Mouse (Mus musculus): ENCODE measurements around the gene Cd8a. TPM values are rescaled to one million over a fixed set of nuclear protein-coding genes. Genes with fewer than 3 reads are reported as not detected.

Cd8a gene
- polyA plus RNA-seq, 1 experiment from 2014 or later: not detected

GRCm38 (mm10) chr6:71420848-71421247 lies 47.6 kb downstream of the Cd8a start:
- Histone ChIP-seq H3K4me2 (no peak overlapping the region), H3K4me3 (ENCODE audit: low read depth, low read length) (no peak overlapping the region), H3K27ac (ENCODE audit: low read depth) (no peak overlapping the region), H3K4me1 (ENCODE audit: insufficient read depth) (no peaks in the 10 kb centered on the region), H3K9ac (no peak overlapping the region), H3K27me3 (ENCODE audit: insufficient read depth, low read length) (no peaks in the 10 kb centered on the region), H3K9me3 (ENCODE audit: low read depth, low read length) (no peaks in the 10 kb centered on the region), H3K36me3 (ENCODE audit: insufficient read depth) (no peaks in the 10 kb centered on the region)
- TF ChIP-seq CTCF (IDR thresholded peaks at IDR 0.05; ENCODE audit: low read depth): no peak
- DNase-seq: no peak
- no peak for ATAC-seq (ENCODE audit: insufficient read depth)
- 72% methylated on average over 6 of the region's 6 CpGs for WGBS

DNA sequence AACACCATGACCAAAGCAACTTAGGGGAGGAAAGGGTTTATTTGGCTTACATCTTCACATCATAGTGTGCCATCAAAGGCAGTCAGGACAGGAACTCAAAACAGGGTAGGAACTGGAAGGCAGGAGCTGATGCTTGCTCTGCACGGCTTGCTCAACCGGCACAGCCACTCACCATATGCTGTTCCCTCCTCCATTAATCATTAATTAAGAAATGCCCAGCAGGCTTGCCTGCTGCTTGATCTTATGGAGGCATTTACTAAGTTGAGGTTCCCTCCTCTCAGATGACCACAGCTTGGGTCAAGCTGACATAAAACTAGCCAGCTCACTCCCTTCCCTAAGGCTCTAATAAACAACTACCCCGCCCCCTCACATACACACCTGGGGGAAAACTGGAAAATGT lies 48.9 kb downstream of the Cd8a start:
- no peaks in the 10 kb centered on the region for H3K4me1 ChIP-seq (ENCODE audit: insufficient read depth)
- DNase-seq: no peak
- 62% methylated on average over 3 of the region's 3 CpGs for WGBS
- H3K4me3 ChIP-seq (ENCODE audit: low read depth, low read length): no peak overlapping the region
- H3K4me2 ChIP-seq: no peak overlapping the region
- no peaks in the 10 kb centered on the region for H3K9me3 ChIP-seq (ENCODE audit: low read depth, low read length)
- peaks cover 9% of the 10 kb centered on the region; the same call in 1 of the 2 replicates for H3K36me3 ChIP-seq (ENCODE audit: insufficient read depth)
- TF ChIP-seq CTCF (IDR thresholded peaks at IDR 0.05; ENCODE audit: low read depth): no peak
- H3K27me3 ChIP-seq (ENCODE audit: insufficient read depth, low read length): no peaks in the 10 kb centered on the region
- no peak overlapping the region for H3K9ac ChIP-seq
- no peak overlapping the region for H3K27ac ChIP-seq (ENCODE audit: low read depth)
- no peak for ATAC-seq (ENCODE audit: insufficient read depth)

- 85% methylated on average over 3 of the region's 3 CpGs for WGBS
- Histone ChIP-seq H3K4me2 (no peak overlapping the region), H3K36me3 (ENCODE audit: insufficient read depth) (peaks cover 16% of the 10 kb centered on the region), H3K27me3 (ENCODE audit: insufficient read depth, low read length) (no peaks in the 10 kb centered on the region), H3K4me1 (ENCODE audit: insufficient read depth) (no peaks in the 10 kb centered on the region), H3K27ac (ENCODE audit: low read depth) (no peak overlapping the region), H3K4me3 (ENCODE audit: low read depth, low read length) (no peak overlapping the region), H3K9me3 (ENCODE audit: low read depth, low read length) (no peaks in the 10 kb centered on the region), H3K9ac (no peak overlapping the region)
- peak; percentile 62 for TF ChIP-seq CTCF (IDR thresholded peaks at IDR 0.05; ENCODE audit: low read depth)
- ATAC-seq (ENCODE audit: insufficient read depth): no peak
- peak; percentile 66 for DNase-seq
Observed at GRCm38 (mm10) chr6:71423116-71423515, 49.9 kb downstream of the Cd8a start.

GRCm38 (mm10) chr6:71425681-71426080 lies 52.5 kb downstream of the Cd8a start:
- Histone ChIP-seq H3K9me3 (ENCODE audit: low read depth, low read length) (no peaks in the 10 kb centered on the region), H3K36me3 (ENCODE audit: insufficient read depth) (peaks cover 25% of the 10 kb centered on the region), H3K4me3 (ENCODE audit: low read depth, low read length) (no peak overlapping the region), H3K27me3 (ENCODE audit: insufficient read depth, low read length) (no peaks in the 10 kb centered on the region), H3K4me2 (no peak overlapping the region), H3K4me1 (ENCODE audit: insufficient read depth) (no peaks in the 10 kb centered on the region), H3K27ac (ENCODE audit: low read depth) (no peak overlapping the region), H3K9ac (no peak overlapping the region)
- DNase-seq (no peak), ATAC-seq (ENCODE audit: insufficient read depth) (no peak)
- WGBS: 93% methylated on average over 6 of the region's 6 CpGs
- no peak for TF ChIP-seq CTCF (IDR thresholded peaks at IDR 0.05; ENCODE audit: low read depth)

- ATAC-seq (ENCODE audit: insufficient read depth): no peak
- H3K9ac ChIP-seq: no peak overlapping the region
- no peaks in the 10 kb centered on the region for H3K27me3 ChIP-seq (ENCODE audit: insufficient read depth, low read length)
- no peak overlapping the region for H3K27ac ChIP-seq (ENCODE audit: low read depth)
- H3K9me3 ChIP-seq (ENCODE audit: low read depth, low read length): no peaks in the 10 kb centered on the region
- H3K4me3 ChIP-seq (ENCODE audit: low read depth, low read length): no peak overlapping the region
- WGBS: 81% methylated on average over 4 of the region's 4 CpGs
- H3K4me1 ChIP-seq (ENCODE audit: insufficient read depth): no peaks in the 10 kb centered on the region
- H3K4me2 ChIP-seq: no peak overlapping the region
- peaks cover 25% of the 10 kb centered on the region for H3K36me3 ChIP-seq (ENCODE audit: insufficient read depth)
- DNase-seq: no peak
- TF ChIP-seq CTCF (IDR thresholded peaks at IDR 0.05; ENCODE audit: low read depth): no peak
Observed at GRCm38 (mm10) chr6:71427996-71428725, 54.9 kb downstream of the Cd8a start.

Other genes starting within 250 kb of the Cd8a start
- 6.9 and 7.5 TPM in 2 replicates for gene Thnsl2, start 229.0 kb upstream of the Cd8a start, polyA plus RNA-seq (2014; fragmentation: Nextera tagmentation; extraction: Ambion mirVana)
- not detected in 2 replicates for gene Fabp1, start 173.6 kb upstream of the Cd8a start, polyA plus RNA-seq (2014; fragmentation: Nextera tagmentation; extraction: Ambion mirVana)
- 45.5 and 49.0 TPM in 2 replicates for gene Krcc1, start 101.8 kb upstream of the Cd8a start, polyA plus RNA-seq (2014; fragmentation: Nextera tagmentation; extraction: Ambion mirVana)
- 0.53 and 2.7 TPM in 2 replicates for gene Smyd1, start 51.2 kb upstream of the Cd8a start, polyA plus RNA-seq (2014; fragmentation: Nextera tagmentation; extraction: Ambion mirVana)
- 0.20 TPM in 1 of 2 replicates, not detected in the other for gene Cd8b1, start 50.6 kb upstream of the Cd8a start, polyA plus RNA-seq (2014; fragmentation: Nextera tagmentation; extraction: Ambion mirVana)
- 9.1 and 9.4 TPM in 2 replicates for gene Rmnd5a, start 67.2 kb downstream of the Cd8a start, polyA plus RNA-seq (2014; fragmentation: Nextera tagmentation; extraction: Ambion mirVana)
- gene Rnf103, start 120.5 kb downstream of the Cd8a start, polyA plus RNA-seq (2014; fragmentation: Nextera tagmentation; extraction: Ambion mirVana): 18.1 and 18.2 TPM in 2 replicates
- 61.8 and 66.7 TPM in 2 replicates for gene Chmp3, start 170.4 kb downstream of the Cd8a start, polyA plus RNA-seq (2014; fragmentation: Nextera tagmentation; extraction: Ambion mirVana)

All from lung, embryonic 14.5 days (tissue).